Mouse (Mus musculus) G1E-ER4 (cell line): ENCODE measurements around the gene Ints4. TPM values are rescaled to one million over a fixed set of nuclear protein-coding genes. Genes with fewer than 3 reads are reported as not detected.

Experiments used
- GATA1 ChIP-seq: IDR thresholded peaks from one replicate; pipeline ENCODE4 v1.8.0; 2012; ENCODE audit warnings: low read length, inconsistent platforms
- polyA plus RNA-seq: library from polyadenylated mRNA; stranded (reverse); fragments of >175 nt; gene quantifications from 2 replicates; pipeline ENCODE4 v1.2.3, GENCODE M21; 2012

Gene Ints4
- polyA plus RNA-seq, 1 experiment: 2.8 TPM

GRCm38 (mm10) chr7:97500555-97501209, 19.9 kb downstream of the Ints4 start:
- no peak for TF ChIP-seq GATA1

GRCm38 (mm10) chr7:97514786-97515185, 34.0 kb downstream of the Ints4 start:
- TF ChIP-seq GATA1: no peak

GRCm38 (mm10) chr7:97519935-97520334, 39.2 kb downstream of the Ints4 start:
- TF ChIP-seq GATA1: no peak

DNA sequence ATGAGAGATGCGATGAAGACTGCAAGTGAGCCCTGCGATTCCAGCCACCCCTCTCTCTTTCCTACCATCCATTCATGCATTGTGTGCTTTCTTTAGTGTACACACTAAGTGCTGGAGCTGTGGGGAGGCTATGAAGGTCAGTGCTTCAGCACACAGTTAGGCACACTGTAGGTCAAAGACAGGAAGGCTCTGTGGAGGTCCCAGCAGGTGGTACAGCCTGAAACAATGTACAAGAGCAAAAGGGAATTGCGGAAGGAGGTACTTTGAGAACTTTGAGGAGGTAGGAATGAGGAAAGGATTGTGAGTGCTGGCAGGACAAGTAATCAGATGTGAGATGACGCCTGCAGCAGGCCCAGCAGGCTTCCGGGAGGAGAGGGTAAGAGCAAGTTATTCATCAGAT, 54.8 kb downstream of the Ints4 start:
- TF ChIP-seq GATA1: no peak

DNA sequence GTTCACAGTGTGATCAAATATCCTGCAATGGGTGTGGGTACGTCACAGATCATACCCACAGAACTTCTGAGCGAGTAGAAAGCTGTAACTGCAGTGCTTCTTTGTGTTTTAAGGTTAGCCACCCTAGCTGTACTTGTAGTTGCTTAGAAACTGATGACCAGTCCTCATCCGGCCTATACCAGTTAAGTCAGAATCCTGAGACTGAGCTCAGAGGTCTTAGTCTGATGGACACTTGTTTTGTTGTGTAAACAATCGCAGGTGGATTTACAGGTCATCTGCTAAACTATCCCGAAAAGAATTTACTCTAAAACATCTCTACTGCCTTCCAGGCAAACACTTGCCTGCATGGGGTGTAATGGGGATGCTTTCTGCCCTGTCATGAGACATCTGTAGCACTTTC, 55.8 kb downstream of the Ints4 start:
- no peak for TF ChIP-seq GATA1

GRCm38 (mm10) chr7:97546462-97546861, 65.7 kb downstream of the Ints4 start:
- TF ChIP-seq GATA1: no peak

DNA sequence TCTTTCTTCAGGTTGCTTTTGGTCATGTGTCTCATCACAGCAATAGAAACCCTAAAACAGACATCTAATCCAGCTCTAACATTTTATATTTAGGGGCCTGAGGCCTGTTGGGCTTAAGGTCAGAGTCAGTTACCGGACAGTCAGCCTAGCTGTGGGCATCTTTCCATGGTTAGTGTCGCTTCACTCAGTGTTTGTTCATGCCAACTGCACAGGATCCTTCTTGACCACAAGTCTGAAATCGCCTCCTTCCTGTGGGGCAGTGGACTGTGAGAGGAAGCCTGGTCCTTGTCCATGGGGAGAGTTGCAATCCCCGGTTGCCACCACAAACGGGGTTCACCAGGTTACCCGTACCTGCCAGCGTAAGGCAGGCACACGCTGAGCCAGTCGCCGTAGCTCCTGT, 68.5 kb downstream of the Ints4 start:
- no peak for TF ChIP-seq GATA1

- no peak for TF ChIP-seq GATA1
These were observed 69.9 kb downstream of the Ints4 start for GRCm38 (mm10) chr7:97550673-97551072.

DNA sequence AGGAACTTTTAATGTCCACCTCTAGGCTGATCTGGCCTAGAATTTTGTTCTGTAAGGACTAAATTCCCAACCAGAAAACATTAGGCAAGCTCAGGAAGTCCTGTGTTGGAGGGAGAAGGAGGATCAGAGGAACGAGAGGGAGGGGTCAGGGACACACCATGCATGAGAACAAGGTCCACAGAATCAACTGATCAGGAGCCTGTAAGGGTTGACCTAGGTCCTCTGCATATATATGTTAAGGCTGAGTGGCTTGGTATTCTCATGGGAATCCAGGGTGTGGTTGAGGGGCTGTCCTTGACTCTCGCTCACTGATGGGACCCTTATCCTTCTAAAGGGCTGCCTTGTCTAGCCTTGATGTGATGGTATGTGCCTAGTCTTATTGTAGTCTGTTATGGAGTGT, 82.8 kb downstream of the Ints4 start:
- TF ChIP-seq GATA1: no peak

DNA sequence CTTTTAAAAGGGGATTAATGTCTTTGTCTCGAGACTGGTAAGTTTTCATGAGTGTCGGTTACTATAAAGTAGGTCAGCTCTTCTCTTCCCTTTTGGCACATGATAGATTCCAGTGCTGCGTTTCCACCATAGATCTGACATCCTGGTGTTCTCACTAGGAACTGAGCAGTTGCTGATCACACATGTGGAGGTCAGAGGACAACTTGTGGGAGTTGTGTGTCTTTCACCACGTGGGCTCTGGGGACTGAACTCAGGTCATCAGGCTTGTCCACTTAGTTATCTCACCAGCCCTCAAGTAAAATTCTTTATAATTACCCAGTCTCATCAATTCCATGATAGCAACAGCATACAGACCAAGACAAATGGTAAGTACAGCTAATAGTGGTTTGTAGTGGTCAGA, 88.6 kb downstream of the Ints4 start:
- TF ChIP-seq GATA1: no peak

GRCm38 (mm10) chr7:97570389-97570788, 89.6 kb downstream of the Ints4 start:
- TF ChIP-seq GATA1: no peak

DNA sequence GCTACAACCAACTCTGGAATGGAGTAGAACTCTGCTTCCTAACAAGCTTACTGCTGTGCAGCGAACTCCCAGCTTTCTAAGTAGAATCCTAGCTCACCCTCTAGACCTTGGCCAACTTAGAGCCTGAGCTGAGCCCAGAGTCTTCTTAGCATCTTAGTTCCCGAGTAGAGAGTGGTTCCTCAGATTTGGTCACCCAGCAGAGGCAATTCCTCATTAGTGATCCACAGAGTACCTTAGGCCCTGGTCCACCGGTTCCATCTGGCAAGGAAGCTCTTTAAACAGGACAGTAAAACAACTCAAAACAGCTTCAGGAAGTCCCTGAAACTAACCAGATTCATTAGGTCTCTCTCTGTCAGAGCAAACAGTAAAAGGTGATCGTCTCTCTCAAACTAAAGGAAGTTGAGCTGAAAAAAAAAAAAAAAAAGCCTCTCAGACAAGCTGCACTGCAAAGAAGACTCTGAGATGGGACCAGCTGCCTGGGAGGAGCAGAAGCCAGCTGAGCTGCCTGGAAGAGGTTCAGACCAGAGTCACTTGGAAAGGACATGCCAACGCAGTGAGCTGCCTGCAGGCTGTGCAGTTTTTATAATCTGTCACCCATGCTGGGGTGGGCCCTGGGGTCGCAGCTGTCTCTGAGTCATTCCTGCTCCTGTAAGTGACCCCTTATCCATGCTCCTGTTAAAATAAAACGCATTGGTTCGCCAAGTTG, 97.8 kb downstream of the Ints4 start:
- TF ChIP-seq GATA1: no peak

- no peak for TF ChIP-seq GATA1
These were observed 98.6 kb downstream of the Ints4 start, which contains the start of the genes Aamdc and Rsf1 for GRCm38 (mm10) chr7:97579067-97579975. Gene Aamdc (minus strand): TSS chr7:97579497. Gene Rsf1 (plus strand): TSS chr7:97579889.

- no peak for TF ChIP-seq GATA1
These were observed 99.5 kb downstream of the Ints4 start for GRCm38 (mm10) chr7:97579976-97580842.

DNA sequence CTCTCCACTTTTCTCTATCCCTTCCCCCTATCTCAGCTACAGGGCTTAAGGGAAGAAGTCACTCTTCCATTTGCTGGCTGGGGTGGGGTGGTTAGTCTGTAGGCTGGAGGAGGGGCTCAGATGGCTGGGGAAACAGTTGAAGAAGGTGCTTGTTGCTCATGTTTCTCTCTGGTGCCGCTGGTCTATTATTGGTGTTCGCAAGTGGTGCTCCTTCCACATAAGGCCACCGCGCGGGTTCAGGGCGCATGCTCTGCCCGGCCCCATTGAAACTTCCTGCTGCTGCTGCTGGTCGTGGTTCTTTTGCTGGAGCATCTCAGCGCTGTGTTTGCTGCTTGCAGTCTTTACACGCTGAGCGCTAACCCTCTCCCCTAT, 100.1 kb downstream of the Ints4 start:
- no peak for TF ChIP-seq GATA1
